Mouse (Mus musculus) urinary bladder, postnatal 10 days (tissue): ENCODE results near the gene Polr1d.

Experiments used
- DNase-seq: peaks from one replicate; pipeline ENCODE4 v3.0.0; 2022; ENCODE audit warnings: low spot score

The Polr1d gene

GRCm38 (mm10) chr5:147076799-147077165 lies at the start of gene Polr1d:
Gene Polr1d (plus strand): TSS chr5:147077050.
- DNase-seq, result no peak

- DNase-seq, result no peak
Measured at GRCm38 (mm10) chr5:147031281-147031680, 45.6 kb upstream of the Polr1d start.

GRCm38 (mm10) chr5:147033155-147033554 lies 43.7 kb upstream of the Polr1d start:
- no peak for DNase-seq

GRCm38 (mm10) chr5:147034283-147034682 lies 42.6 kb upstream of the Polr1d start:
- DNase-seq, result no peak

- DNase-seq, result no peak
Measured at GRCm38 (mm10) chr5:147035301-147035700, 41.5 kb upstream of the Polr1d start.

- no peak for DNase-seq
Measured at GRCm38 (mm10) chr5:147036028-147036427, 40.8 kb upstream of the Polr1d start.

GRCm38 (mm10) chr5:147036661-147037060 lies 40.2 kb upstream of the Polr1d start:
- DNase-seq, result no peak

GRCm38 (mm10) chr5:147037601-147038000 lies 39.2 kb upstream of the Polr1d start:
- no peak for DNase-seq

GRCm38 (mm10) chr5:147039394-147039793 lies 37.5 kb upstream of the Polr1d start:
- no peak for DNase-seq

- no peak for DNase-seq
Measured at GRCm38 (mm10) chr5:147041965-147042937, 34.6 kb upstream of the Polr1d start.

GRCm38 (mm10) chr5:147043240-147043844 lies 33.5 kb upstream of the Polr1d start:
- DNase-seq, result no peak

- no peak for DNase-seq
Measured at GRCm38 (mm10) chr5:147045311-147045710, 31.5 kb upstream of the Polr1d start.

- DNase-seq, result no peak
Measured at GRCm38 (mm10) chr5:147045929-147046328, 30.9 kb upstream of the Polr1d start.

- no peak for DNase-seq
Measured at GRCm38 (mm10) chr5:147049544-147050209, 27.2 kb upstream of the Polr1d start.

- DNase-seq, result no peak
Measured at GRCm38 (mm10) chr5:147050816-147051499, 25.9 kb upstream of the Polr1d start.

- DNase-seq, result no peak
Measured at GRCm38 (mm10) chr5:147051500-147052308, 25.1 kb upstream of the Polr1d start.

- no peak for DNase-seq
Measured at GRCm38 (mm10) chr5:147052309-147052558, 24.6 kb upstream of the Polr1d start.

GRCm38 (mm10) chr5:147053071-147053470 lies 23.8 kb upstream of the Polr1d start:
- no peak for DNase-seq

- DNase-seq, result no peak
Measured at GRCm38 (mm10) chr5:147053481-147053880, 23.4 kb upstream of the Polr1d start.

GRCm38 (mm10) chr5:147054328-147054727 lies 22.5 kb upstream of the Polr1d start:
- no peak for DNase-seq

- no peak for DNase-seq
Measured at GRCm38 (mm10) chr5:147054747-147055270, 22.0 kb upstream of the Polr1d start.
